Mouse (Mus musculus) embryonic facial prominence, embryonic 14.5 days (tissue): ENCODE measurements around the gene Irf8. TPM values are rescaled to one million over a fixed set of nuclear protein-coding genes. Genes with fewer than 3 reads are reported as not detected.

Experiments used
- ATAC-seq: fragments of 200-750 bp; cut with Nextera tagmentation; 2 replicates; pipeline ENCODE4 v1.8.0; 2017; ENCODE audit warnings: low read depth, moderate number of reproducible peaks, moderate TSS enrichment
- DNase-seq: peaks from one replicate; pipeline ENCODE4 v3.0.0-alpha.2; 2015; ENCODE audit warnings: low spot score
- H3K27ac ChIP-seq: fragments of 300-500 bp; sonication (generic); replicated peaks from 2 replicates; pipeline ENCODE4 v1.5.1; 2014; ENCODE audit warnings: low read depth, mild to moderate bottlenecking, low read length, moderate library complexity
- H3K27me3 ChIP-seq: fragments of 300-500 bp; sonication (generic); replicated peaks from 2 replicates; pipeline ENCODE4 v1.6.1; 2014; ENCODE audit warnings: low read length; ENCODE audit not compliant: control insufficient read depth, insufficient read depth
- H3K36me3 ChIP-seq: fragments of 300-500 bp; sonication (generic); 2 replicates; pipeline ENCODE4 v1.6.1; 2014; ENCODE audit warnings: low read length, mixed read lengths; ENCODE audit not compliant: control insufficient read depth, insufficient read depth
- H3K4me1 ChIP-seq: fragments of 300-500 bp; sonication (generic); 2 replicates; pipeline ENCODE4 v1.6.1; 2014; ENCODE audit warnings: antibody characterized with exemption, low read length; ENCODE audit not compliant: control insufficient read depth, insufficient read depth
- H3K4me2 ChIP-seq: fragments of 300-500 bp; sonication (generic); 2 replicates; pipeline ENCODE4 v1.6.1; 2014; ENCODE audit warnings: low read depth, mild to moderate bottlenecking, low read length, moderate library complexity, mixed read lengths
- H3K4me3 ChIP-seq: fragments of 300-500 bp; sonication (generic); 2 replicates; pipeline ENCODE4 v1.5.1; 2014; ENCODE audit warnings: low read depth, mild to moderate bottlenecking, low read length
- H3K9ac ChIP-seq: fragments of 300-500 bp; sonication (generic); 2 replicates; pipeline ENCODE4 v1.6.1; 2014; ENCODE audit warnings: low read depth, mild to moderate bottlenecking, low read length, moderate library complexity, mixed read lengths
- H3K9me3 ChIP-seq: fragments of 300-500 bp; sonication (generic); 2 replicates; pipeline ENCODE4 v1.6.1; 2016; ENCODE audit warnings: low read length; ENCODE audit not compliant: control insufficient read depth
- WGBS: fragments of 180-500 bp; shearing (Covaris S2); extraction: QIAGEN DNeasy Blood & Tissue Kit; methylation state at CpG from one replicate; pipeline ENCODE4 v1.1.7; 2014; 5-methylcytosine and 5-hydroxymethylcytosine counted together
- polyA plus RNA-seq: library from polyadenylated mRNA; unstranded; fragments of >200 nt; fragmentation: Nextera tagmentation; extraction: Ambion mirVana; gene quantifications from 2 replicates; pipeline ENCODE4 v1.2.1, GENCODE M21; 2014

The Irf8 gene
- polyA plus RNA-seq, 1 experiment from 2014 or later: 7.4 TPM

- no peaks in the 10 kb centered on the region for H3K27me3 ChIP-seq
- H3K4me3 ChIP-seq: no peak overlapping the region
- H3K27ac ChIP-seq: no peak overlapping the region
- no peaks in the 10 kb centered on the region for H3K9me3 ChIP-seq
- H3K4me1 ChIP-seq: no peaks in the 10 kb centered on the region
- no peaks in the 10 kb centered on the region for H3K36me3 ChIP-seq
- H3K4me2 ChIP-seq: no peak overlapping the region
- DNase-seq (no peak), ATAC-seq (no peak)
- H3K9ac ChIP-seq: no peak overlapping the region
- WGBS: 61% methylated on average over 5 of the region's 5 CpGs
These were observed 10.1 kb upstream of the Irf8 start for GRCm38 (mm10) chr8:120726051-120726450.

- no peak for DNase-seq
- no peaks in the 10 kb centered on the region for H3K9me3 ChIP-seq
- no peak overlapping the region for H3K9ac ChIP-seq
- no peaks in the 10 kb centered on the region for H3K4me1 ChIP-seq
- no peak overlapping the region for H3K4me3 ChIP-seq
- no peaks in the 10 kb centered on the region for H3K36me3 ChIP-seq
- H3K27ac ChIP-seq: no peak overlapping the region
- no peak for ATAC-seq
- H3K27me3 ChIP-seq: peaks cover 7% of the 10 kb centered on the region; the same call in 1 of the 2 replicates
- 56% methylated on average over 9 of the region's 9 CpGs for WGBS
- H3K4me2 ChIP-seq: no peak overlapping the region
These were observed 7.5 kb upstream of the Irf8 start for GRCm38 (mm10) chr8:120728488-120729160.

GRCm38 (mm10) chr8:120731582-120731981, 4.6 kb upstream of the Irf8 start:
- no peaks in the 10 kb centered on the region for H3K36me3 ChIP-seq
- H3K9ac ChIP-seq: no peak overlapping the region
- 43% methylated on average over 14 of the region's 14 CpGs for WGBS
- no peaks in the 10 kb centered on the region; the same call in 1 of the 2 replicates for H3K4me1 ChIP-seq
- no peak overlapping the region for H3K27ac ChIP-seq
- H3K27me3 ChIP-seq: peaks cover 35% of the 10 kb centered on the region
- peak; percentile 65 for DNase-seq
- H3K9me3 ChIP-seq: no peaks in the 10 kb centered on the region
- no peak overlapping the region for H3K4me3 ChIP-seq
- H3K4me2 ChIP-seq: no peak overlapping the region
- peak; percentile 27; the same call in 1 of the 2 replicates for ATAC-seq

GRCm38 (mm10) chr8:120732068-120732467, 4.1 kb upstream of the Irf8 start:
- H3K27me3 ChIP-seq: peaks cover 39% of the 10 kb centered on the region
- H3K4me3 ChIP-seq: no peak overlapping the region
- 55% methylated on average over 5 of the region's 6 CpGs for WGBS
- no peak for DNase-seq
- no peak for ATAC-seq
- no peak overlapping the region for H3K27ac ChIP-seq
- no peaks in the 10 kb centered on the region for H3K9me3 ChIP-seq
- no peak overlapping the region for H3K4me2 ChIP-seq
- no peak overlapping the region for H3K9ac ChIP-seq
- H3K4me1 ChIP-seq: no peaks in the 10 kb centered on the region; the same call in 1 of the 2 replicates
- no peaks in the 10 kb centered on the region for H3K36me3 ChIP-seq

- under 1% methylated on average over 11 of the region's 11 CpGs for WGBS
- Histone ChIP-seq H3K4me2 (peak overlapping the region; percentile 84), H3K9ac (peak overlapping the region; percentile 28; the same call in 1 of the 2 replicates), H3K4me1 (no peaks in the 10 kb centered on the region; the same call in 1 of the 2 replicates), H3K27me3 (peaks cover 49% of the 10 kb centered on the region), H3K4me3 (peak overlapping the region; percentile 41), H3K36me3 (no peaks in the 10 kb centered on the region), H3K9me3 (no peaks in the 10 kb centered on the region), H3K27ac (no peak overlapping the region)
- no peak for DNase-seq
- ATAC-seq: peak; percentile 56; the same call in 1 of the 2 replicates
These were observed 328 bp downstream of the Irf8 start for GRCm38 (mm10) chr8:120736486-120736885.

GRCm38 (mm10) chr8:120737166-120737565, 1.0 kb downstream of the Irf8 start:
- H3K4me2 ChIP-seq: peak overlapping the region; percentile 84; the same call in 1 of the 2 replicates

GRCm38 (mm10) chr8:120738771-120739170, 2.6 kb downstream of the Irf8 start:
- Histone ChIP-seq H3K9ac (no peak overlapping the region), H3K27ac (no peak overlapping the region), H3K36me3 (no peaks in the 10 kb centered on the region), H3K27me3 (peaks cover 41% of the 10 kb centered on the region), H3K9me3 (no peaks in the 10 kb centered on the region), H3K4me1 (no peaks in the 10 kb centered on the region; the same call in 1 of the 2 replicates), H3K4me3 (no peak overlapping the region), H3K4me2 (no peak overlapping the region)
- ATAC-seq (no peak), DNase-seq (no peak)
- WGBS: 82% methylated on average over 4 of the region's 4 CpGs

More at GRCm38 (mm10) chr8:120737166-120737565, 1.0 kb downstream of the Irf8 start:
- H3K4me1 ChIP-seq: no peaks in the 10 kb centered on the region; the same call in 1 of the 2 replicates
- WGBS: 54% methylated on average over 7 of the region's 7 CpGs
- ATAC-seq (no peak), DNase-seq (no peak)
- H3K36me3 ChIP-seq: no peaks in the 10 kb centered on the region
- peaks cover 49% of the 10 kb centered on the region for H3K27me3 ChIP-seq
- no peaks in the 10 kb centered on the region for H3K9me3 ChIP-seq
- no peak overlapping the region for H3K4me3 ChIP-seq
- H3K27ac ChIP-seq: no peak overlapping the region
- no peak overlapping the region for H3K9ac ChIP-seq

- 72% methylated on average over 15 of the region's 15 CpGs for WGBS
These were observed 3.4 kb downstream of the Irf8 start for GRCm38 (mm10) chr8:120739526-120739925.

GRCm38 (mm10) chr8:120740579-120740978, 4.4 kb downstream of the Irf8 start:
- DNase-seq (no peak), ATAC-seq (no peak)
- no peaks in the 10 kb centered on the region for H3K36me3 ChIP-seq
- no peaks in the 10 kb centered on the region for H3K9me3 ChIP-seq
- no peaks in the 10 kb centered on the region; the same call in 1 of the 2 replicates for H3K4me1 ChIP-seq
- peaks cover 25% of the 10 kb centered on the region for H3K27me3 ChIP-seq
- no peak overlapping the region for H3K4me2 ChIP-seq
- H3K4me3 ChIP-seq: no peak overlapping the region
- no peak overlapping the region for H3K27ac ChIP-seq
- H3K9ac ChIP-seq: no peak overlapping the region
- 68% methylated on average over 2 of the region's 2 CpGs for WGBS

More at GRCm38 (mm10) chr8:120739526-120739925, 3.4 kb downstream of the Irf8 start:
- Histone ChIP-seq H3K9me3 (no peaks in the 10 kb centered on the region), H3K9ac (no peak overlapping the region), H3K27ac (no peak overlapping the region), H3K4me1 (no peaks in the 10 kb centered on the region; the same call in 1 of the 2 replicates), H3K27me3 (peaks cover 35% of the 10 kb centered on the region), H3K4me3 (no peak overlapping the region), H3K4me2 (no peak overlapping the region), H3K36me3 (no peaks in the 10 kb centered on the region)
- ATAC-seq (no peak), DNase-seq (no peak)
